Mouse (Mus musculus) c-Kit-positive CD71-positive TER-119-negative erythroid progenitor cells, embryonic 14.5 days (primary cell): ENCODE results near the gene Dcaf1.

Experiments
- DNase-seq: peaks from one replicate; pipeline ENCODE4 v3.0.0-alpha.2; 2013; ENCODE audit warnings: low read depth

The Dcaf1 gene

GRCm38 (mm10) chr9:106821618-106822380, at the start of gene Dcaf1:
Gene Dcaf1, plus strand, starts transcription at chr9:106821874.
- peak; percentile 99 for DNase-seq

GRCm38 (mm10) chr9:106776116-106776515, 45.6 kb upstream of the Dcaf1 start:
- DNase-seq: no peak

GRCm38 (mm10) chr9:106777423-106777822, 44.3 kb upstream of the Dcaf1 start:
- no peak for DNase-seq

- DNase-seq: no peak
Observed at GRCm38 (mm10) chr9:106778319-106778718, 43.4 kb upstream of the Dcaf1 start.

- no peak for DNase-seq
Observed at GRCm38 (mm10) chr9:106780086-106780485, 41.6 kb upstream of the Dcaf1 start.

- no peak for DNase-seq
Observed at GRCm38 (mm10) chr9:106783554-106783953, 38.1 kb upstream of the Dcaf1 start.

GRCm38 (mm10) chr9:106785206-106785605, 36.5 kb upstream of the Dcaf1 start:
- no peak for DNase-seq

- no peak for DNase-seq
Observed at GRCm38 (mm10) chr9:106787979-106788811, 33.5 kb upstream of the Dcaf1 start.

GRCm38 (mm10) chr9:106788812-106789321, 32.8 kb upstream of the Dcaf1 start, which contains the start of gene Rad54l2:
Gene Rad54l2, minus strand, starts transcription at chr9:106789194.
- no peak for DNase-seq

GRCm38 (mm10) chr9:106789363-106789762, 32.3 kb upstream of the Dcaf1 start:
- DNase-seq: no peak

- no peak for DNase-seq
Observed at GRCm38 (mm10) chr9:106790831-106791230, 30.8 kb upstream of the Dcaf1 start.

GRCm38 (mm10) chr9:106806503-106806902, 15.2 kb upstream of the Dcaf1 start:
- DNase-seq: no peak

- no peak for DNase-seq
Observed at GRCm38 (mm10) chr9:106818191-106818590, 3.5 kb upstream of the Dcaf1 start.

- no peak for DNase-seq
Observed at GRCm38 (mm10) chr9:106819201-106819600, 2.5 kb upstream of the Dcaf1 start.

- DNase-seq: peak; percentile 22
Observed at GRCm38 (mm10) chr9:106821050-106821617, 540 bp upstream of the Dcaf1 start.

- DNase-seq: peak; percentile 84
Observed at GRCm38 (mm10) chr9:106822381-106823104, 869 bp downstream of the Dcaf1 start.

- no peak for DNase-seq
Observed at GRCm38 (mm10) chr9:106840569-106840968, 18.9 kb downstream of the Dcaf1 start.

GRCm38 (mm10) chr9:106842800-106843199, 21.1 kb downstream of the Dcaf1 start:
- no peak for DNase-seq

- DNase-seq: no peak
Observed at GRCm38 (mm10) chr9:106856664-106857063, 35.0 kb downstream of the Dcaf1 start.

- no peak for DNase-seq
Observed at GRCm38 (mm10) chr9:106858036-106858435, 36.4 kb downstream of the Dcaf1 start.

GRCm38 (mm10) chr9:106874216-106874615, 52.5 kb downstream of the Dcaf1 start:
- DNase-seq: no peak

- DNase-seq: no peak
Observed at GRCm38 (mm10) chr9:106876666-106877065, 55.0 kb downstream of the Dcaf1 start.
